Mouse (Mus musculus) G1E (cell line): ENCODE measurements around the gene Stard10. TPM values are rescaled to one million over a fixed set of nuclear protein-coding genes. Genes with fewer than 3 reads are reported as not detected.

ENCODE experiments used
- ATAC-seq: 2 replicates; pipeline ENCODE4 v1.8.0; 2016; ENCODE audit warnings: mild to moderate bottlenecking; ENCODE audit not compliant: insufficient number of reproducible peaks, poor library complexity, low FRiP score, severe bottlenecking; ENCODE audit errors: extremely low read depth
- DNase-seq: peaks from one replicate; pipeline ENCODE4 v3.0.0; 2012; ENCODE audit warnings: low spot score
- H3K27me3 ChIP-seq: 2 replicates; pipeline ENCODE4 v1.6.1; 2012; ENCODE audit warnings: mild to moderate bottlenecking, low read length, inconsistent platforms; ENCODE audit not compliant: insufficient read depth
- H3K36me3 ChIP-seq: replicated peaks from 2 replicates; pipeline ENCODE3; 2012; ENCODE audit warnings: mild to moderate bottlenecking, inconsistent platforms
- H3K4me1 ChIP-seq: 2 replicates; pipeline ENCODE4 v1.6.1; 2012; ENCODE audit warnings: low read depth, low read length, inconsistent platforms, mixed read lengths; ENCODE audit not compliant: insufficient read depth
- H3K4me3 ChIP-seq: 2 replicates; pipeline ENCODE4 v1.5.1; 2012; ENCODE audit warnings: low read depth, mild to moderate bottlenecking, inconsistent platforms, low read length, moderate library complexity, mixed read lengths
- H3K9me3 ChIP-seq: replicated peaks from 2 replicates; pipeline ENCODE4 v1.6.1; 2012; ENCODE audit warnings: inconsistent platforms
- CTCF ChIP-seq: IDR thresholded peaks from 2 replicates; pipeline ENCODE4 v1.5.1; 2012; ENCODE audit warnings: low read depth, low read length, inconsistent platforms, mixed read lengths
- GATA1 ChIP-seq: IDR thresholded peaks from 2 replicates; pipeline ENCODE4 v1.6.1; 2012; ENCODE audit warnings: borderline replicate concordance, low read length, inconsistent platforms, mixed read lengths
- GATA2 ChIP-seq: IDR thresholded peaks from 2 replicates; pipeline ENCODE4 v1.6.1; 2012; ENCODE audit warnings: low read depth, low read length, inconsistent platforms, borderline replicate concordance
- POLR2AphosphoS5 ChIP-seq: IDR thresholded peaks from 2 replicates; pipeline ENCODE4 v1.6.1; 2012; ENCODE audit warnings: low read depth, low read length, inconsistent platforms; ENCODE audit not compliant: insufficient replicate concordance
- TAL1 ChIP-seq: conservative IDR thresholded peaks from 2 replicates; pipeline ENCODE4 v1.6.1; 2012; ENCODE audit warnings: low read depth, low read length, inconsistent platforms, mixed read lengths
- polyA plus RNA-seq: library from polyadenylated mRNA; stranded (reverse); fragments of >175 nt; gene quantifications from 2 replicates; pipeline ENCODE4 v1.2.3, GENCODE M21; 2012
- total RNA-seq, 2 experiments: library from RNA; stranded (forward) in 1 of 2; stranded (reverse) in 1 of 2; fragments of 200-1000 nt in 1 of 2; fragments of >200 nt in 1 of 2; fragmentation: Nextera tagmentation in 1 of 2; gene quantifications; 2 replicates each; pipeline ENCODE4 v1.2.3; 2014 to 2017

Gene Stard10
- total and polyA plus RNA-seq, 3 experiments, result 0.05 TPM; not detected in 2

DNA sequence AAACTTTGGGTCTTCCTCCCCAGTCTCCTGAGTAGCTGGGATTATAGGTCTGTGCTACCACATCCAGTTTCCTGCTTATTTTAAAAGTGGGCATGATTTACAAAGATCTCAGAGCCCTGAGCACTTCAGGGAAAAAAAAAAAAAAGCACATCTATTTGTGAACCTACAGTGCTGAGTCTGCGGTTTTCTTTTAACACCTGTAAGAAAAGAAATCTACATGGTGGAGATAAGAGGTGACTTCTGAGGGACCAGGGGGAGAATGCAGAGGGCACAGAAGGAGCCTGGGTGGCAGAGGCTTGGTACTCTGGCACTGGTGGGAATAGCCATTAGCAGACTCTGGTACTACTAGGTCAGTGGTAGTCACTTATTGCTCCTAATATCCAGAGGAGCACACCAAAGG, 2.9 kb downstream of the Stard10 start:
- Histone ChIP-seq H3K4me3 (no peak overlapping the region), H3K4me1 (peaks cover 8% of the 10 kb centered on the region; the same call in 1 of the 2 replicates), H3K9me3 (no peaks in the 10 kb centered on the region), H3K36me3 (no peaks in the 10 kb centered on the region), H3K27me3 (peaks cover 70% of the 10 kb centered on the region)
- no peak for ATAC-seq
- no peak for TF ChIP-seq TAL1
- TF ChIP-seq GATA1, result no peak
- TF ChIP-seq POLR2AphosphoS5, result no peak
- TF ChIP-seq GATA2, result no peak
- no peak for TF ChIP-seq CTCF
- no peak for DNase-seq

DNA sequence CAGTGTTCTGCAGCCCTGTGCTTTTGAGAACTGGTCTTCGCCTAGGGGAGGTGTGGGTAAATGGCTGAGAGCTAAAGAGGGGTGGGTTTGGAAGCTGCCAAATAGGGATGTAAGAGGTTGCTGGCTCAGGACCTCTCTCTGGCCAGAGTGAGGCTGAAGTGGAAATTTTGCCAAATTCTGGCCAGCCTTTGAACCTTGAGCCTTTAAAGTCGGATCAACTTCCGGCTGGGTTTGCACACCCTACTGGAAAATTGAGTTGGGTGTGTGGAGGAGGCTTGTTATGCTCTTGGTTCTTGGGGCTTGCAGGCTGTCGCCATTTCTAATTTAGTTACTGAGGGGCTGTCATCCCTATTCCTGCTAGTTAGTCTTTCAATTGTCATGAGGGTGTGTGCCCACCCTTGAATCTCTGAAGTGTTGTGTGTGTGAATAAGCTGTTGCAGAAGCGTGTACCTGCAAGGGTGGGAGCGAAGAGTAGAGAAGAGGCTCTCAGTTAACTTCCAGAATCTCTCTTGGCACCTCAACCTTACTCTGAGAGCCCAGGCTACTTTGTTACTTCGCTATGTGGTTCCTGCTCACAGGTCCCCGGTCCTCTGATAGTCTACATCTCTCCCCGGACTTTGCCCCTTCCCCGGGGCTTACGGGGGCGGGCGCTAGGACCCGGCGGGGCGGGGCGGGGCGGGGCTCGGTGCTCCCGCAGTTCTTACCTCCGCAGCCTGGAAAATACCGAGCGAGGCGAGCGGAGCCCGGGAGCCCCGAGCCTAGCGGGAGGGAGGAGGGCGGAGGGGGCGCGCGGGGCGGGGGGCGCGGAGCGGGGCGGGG, 3.7 kb downstream of the Stard10 start:
- no peaks in the 10 kb centered on the region for H3K36me3 ChIP-seq
- H3K9me3 ChIP-seq, result no peaks in the 10 kb centered on the region
- TF ChIP-seq GATA1 (no peak), GATA2 (no peak), CTCF (no peak), POLR2AphosphoS5 (no peak), TAL1 (no peak)
- no peak for DNase-seq
- peaks cover 72% of the 10 kb centered on the region for H3K27me3 ChIP-seq
- no peak for ATAC-seq
- no peak overlapping the region; the same call in 1 of the 2 replicates for H3K4me3 ChIP-seq
- peaks cover 8% of the 10 kb centered on the region; the same call in 1 of the 2 replicates for H3K4me1 ChIP-seq

DNA sequence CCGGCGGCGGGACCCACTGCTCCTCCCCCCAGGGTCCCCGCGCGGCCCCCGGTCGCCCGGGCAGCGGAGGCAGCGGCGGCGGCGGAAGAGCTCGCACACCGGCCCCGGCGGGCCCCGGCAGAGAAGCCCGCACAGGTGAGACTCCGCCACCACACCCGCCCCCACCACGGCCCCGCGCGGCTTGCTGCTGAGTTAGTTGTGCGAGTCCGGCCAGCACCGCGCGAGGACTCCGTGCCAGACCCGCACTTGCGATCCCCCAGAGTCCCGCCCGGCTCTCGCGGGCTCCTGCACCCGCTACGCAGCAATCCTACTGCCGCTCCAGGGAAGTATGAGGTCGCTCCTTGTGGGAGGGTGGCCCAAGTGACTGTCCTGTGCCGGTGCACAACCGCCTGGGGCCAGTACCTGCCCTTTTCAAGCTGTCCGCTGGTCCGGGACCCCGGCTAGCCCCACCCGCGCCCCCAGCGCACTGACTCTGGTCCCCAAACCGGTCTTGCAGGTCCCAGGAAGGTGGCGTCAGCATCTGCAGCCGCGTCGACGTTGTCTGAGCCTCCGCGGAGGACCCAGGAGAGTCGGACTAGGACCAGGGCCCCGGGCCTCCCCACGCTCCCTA, 4.4 kb downstream of the Stard10 start:
- TF ChIP-seq CTCF (no peak), TAL1 (no peak)
- H3K4me3 ChIP-seq, result peak overlapping the region; percentile 35; the same call in 1 of the 2 replicates
- no peaks in the 10 kb centered on the region for H3K36me3 ChIP-seq
- peaks cover 78% of the 10 kb centered on the region for H3K27me3 ChIP-seq
- H3K4me1 ChIP-seq, result peaks cover 8% of the 10 kb centered on the region; the same call in 1 of the 2 replicates
- DNase-seq (no peak), ATAC-seq (no peak)
- H3K9me3 ChIP-seq, result no peaks in the 10 kb centered on the region

DNA sequence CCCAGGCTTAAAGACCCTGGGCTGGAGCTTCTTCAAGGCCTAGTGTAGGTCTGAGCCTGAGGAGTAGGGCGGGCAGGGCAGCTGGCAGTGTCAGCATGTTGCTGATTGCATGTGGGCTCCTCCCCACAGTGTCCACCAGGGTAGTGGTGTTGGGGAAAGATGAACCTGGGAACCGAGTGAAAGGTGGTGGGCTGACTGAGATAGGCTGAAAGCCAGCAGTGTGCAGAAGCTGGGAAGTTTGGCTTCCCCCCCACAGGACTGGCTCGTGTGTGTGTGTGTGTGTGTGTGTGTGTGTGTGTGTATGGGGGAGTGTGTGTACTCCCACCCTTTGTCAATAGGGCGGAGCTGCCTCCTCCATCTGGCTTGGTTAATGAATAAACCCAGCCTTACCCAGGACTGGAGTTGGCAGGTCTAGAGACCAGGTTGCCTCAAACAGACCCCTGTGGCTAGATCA, 6.3 kb downstream of the Stard10 start:
- Histone ChIP-seq H3K4me3 (no peak overlapping the region), H3K4me1 (peaks cover 4% of the 10 kb centered on the region; the same call in 1 of the 2 replicates), H3K9me3 (no peaks in the 10 kb centered on the region), H3K36me3 (no peaks in the 10 kb centered on the region), H3K27me3 (peaks cover 79% of the 10 kb centered on the region)
- no peak for ATAC-seq
- DNase-seq, result no peak
- TF ChIP-seq CTCF (no peak), GATA1 (no peak), POLR2AphosphoS5 (no peak), GATA2 (no peak), TAL1 (no peak)

DNA sequence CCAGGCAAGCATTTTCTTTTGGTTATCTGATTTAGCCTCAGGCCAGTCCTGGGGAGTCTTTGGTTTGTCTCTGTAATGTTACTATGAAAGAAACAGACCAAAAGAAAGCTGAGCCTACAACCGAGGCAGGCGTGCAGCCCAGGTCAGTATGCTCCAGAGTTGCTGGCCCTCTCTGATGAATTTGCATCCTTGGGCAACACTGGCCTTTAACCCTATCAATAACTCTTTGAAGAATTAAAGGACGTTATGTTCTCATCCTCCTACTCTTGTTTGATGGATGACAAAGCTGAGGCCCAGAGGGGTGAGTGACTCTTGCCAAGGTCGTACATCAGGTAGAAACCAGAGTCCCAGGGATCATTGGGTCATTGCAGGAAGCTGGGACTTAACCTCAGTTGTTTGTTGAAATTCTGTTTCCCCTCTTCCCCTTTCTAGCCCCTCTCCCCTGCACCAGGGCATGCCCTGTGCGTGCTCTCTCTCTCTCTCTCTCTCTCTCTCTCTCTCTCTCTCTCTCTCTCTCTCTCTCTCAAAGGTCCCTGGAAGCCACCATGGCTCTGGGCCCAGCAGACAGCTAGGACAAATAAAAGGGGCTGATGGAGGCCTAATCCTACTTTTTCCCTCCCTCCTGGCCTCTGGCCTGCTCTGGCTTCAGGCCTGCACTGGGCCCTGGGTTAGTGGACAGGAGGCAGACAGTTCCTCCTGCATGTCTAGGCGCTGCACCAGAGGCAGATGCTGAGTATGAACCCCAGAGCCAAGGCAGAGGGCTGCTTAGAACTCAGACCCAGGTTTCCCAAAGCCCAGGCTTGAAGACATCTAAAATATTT, 7.5 kb downstream of the Stard10 start:
- Histone ChIP-seq H3K4me3 (no peak overlapping the region), H3K4me1 (peaks cover 4% of the 10 kb centered on the region; the same call in 1 of the 2 replicates), H3K9me3 (no peaks in the 10 kb centered on the region), H3K27me3 (peaks cover 79% of the 10 kb centered on the region), H3K36me3 (no peaks in the 10 kb centered on the region)
- no peak for DNase-seq
- TF ChIP-seq CTCF (no peak), GATA1 (no peak), POLR2AphosphoS5 (no peak), GATA2 (no peak), TAL1 (no peak)
- ATAC-seq, result no peak

DNA sequence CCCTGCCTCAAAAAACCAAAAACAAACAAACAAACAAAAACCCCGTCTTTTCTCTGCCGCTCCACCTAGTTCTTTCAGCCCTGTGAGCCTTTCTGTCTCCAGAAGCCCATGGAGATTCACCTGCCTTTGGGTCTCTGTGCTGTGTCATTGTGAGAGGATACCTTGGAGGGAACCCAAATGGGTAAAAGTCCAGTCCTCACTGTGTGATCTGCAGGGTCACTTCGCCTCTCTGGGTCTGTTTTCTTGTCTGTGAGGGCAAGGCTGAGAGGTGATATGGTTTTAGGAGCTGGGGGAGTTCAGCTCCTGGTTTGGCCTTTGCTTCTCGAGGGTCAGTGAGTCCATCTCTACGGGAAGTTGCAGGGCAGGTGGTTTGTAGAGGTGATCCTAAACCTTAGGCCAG, 9.1 kb downstream of the Stard10 start:
- Histone ChIP-seq H3K9me3 (no peaks in the 10 kb centered on the region), H3K4me3 (no peak overlapping the region), H3K36me3 (no peaks in the 10 kb centered on the region), H3K27me3 (peaks cover 83% of the 10 kb centered on the region), H3K4me1 (peaks cover 4% of the 10 kb centered on the region; the same call in 1 of the 2 replicates)
- DNase-seq (no peak), ATAC-seq (no peak)
- TF ChIP-seq GATA2 (no peak), TAL1 (no peak), GATA1 (no peak), POLR2AphosphoS5 (no peak), CTCF (no peak)
